Mouse (Mus musculus): ENCODE data around the gene Tpk1. TPM values are rescaled to one million over a fixed set of nuclear protein-coding genes. Genes with fewer than 3 reads are reported as not detected.

Tpk1 gene
- polyA plus RNA-seq, 1 experiment = 1.1 TPM

GRCm38 (mm10) chr6:43435987-43436541 is 230.0 kb downstream of the Tpk1 start:
- no peak for TF ChIP-seq GATA1 (IDR thresholded peaks at IDR 0.05; ENCODE audit: low read length)

GRCm38 (mm10) chr6:43434365-43434764 is 231.7 kb downstream of the Tpk1 start:
- TF ChIP-seq GATA1 (IDR thresholded peaks at IDR 0.05; ENCODE audit: low read length) = no peak

GRCm38 (mm10) chr6:43424978-43425377 is 241.1 kb downstream of the Tpk1 start:
- no peak for TF ChIP-seq GATA1 (IDR thresholded peaks at IDR 0.05; ENCODE audit: low read length)

- no peak for TF ChIP-seq GATA1 (IDR thresholded peaks at IDR 0.05; ENCODE audit: low read length)
These were observed 245.6 kb downstream of the Tpk1 start for GRCm38 (mm10) chr6:43420358-43420979.

- TF ChIP-seq GATA1 (IDR thresholded peaks at IDR 0.05; ENCODE audit: low read length) = no peak
These were observed 257.1 kb downstream of the Tpk1 start for GRCm38 (mm10) chr6:43408949-43409348.

GRCm38 (mm10) chr6:43403076-43403475 is 263.0 kb downstream of the Tpk1 start:
- TF ChIP-seq GATA1 (IDR thresholded peaks at IDR 0.05; ENCODE audit: low read length) = no peak

GRCm38 (mm10) chr6:43402219-43402997 is 263.7 kb downstream of the Tpk1 start:
- TF ChIP-seq GATA1 (IDR thresholded peaks at IDR 0.05; ENCODE audit: low read length) = no peak

- TF ChIP-seq GATA1 (IDR thresholded peaks at IDR 0.05; ENCODE audit: low read length) = no peak
These were observed 269.7 kb downstream of the Tpk1 start for GRCm38 (mm10) chr6:43396426-43396825.

- no peak for TF ChIP-seq GATA1 (IDR thresholded peaks at IDR 0.05; ENCODE audit: low read length)
These were observed 270.5 kb downstream of the Tpk1 start for GRCm38 (mm10) chr6:43395538-43395937.

GRCm38 (mm10) chr6:43391358-43391757 is 274.7 kb downstream of the Tpk1 start:
- TF ChIP-seq GATA1 (IDR thresholded peaks at IDR 0.05; ENCODE audit: low read length) = no peak

- no peak for TF ChIP-seq GATA1 (IDR thresholded peaks at IDR 0.05; ENCODE audit: low read length)
These were observed 278.8 kb downstream of the Tpk1 start for GRCm38 (mm10) chr6:43387273-43387672.

GRCm38 (mm10) chr6:43384841-43385240 is 281.2 kb downstream of the Tpk1 start:
- no peak for TF ChIP-seq GATA1 (IDR thresholded peaks at IDR 0.05; ENCODE audit: low read length)

GRCm38 (mm10) chr6:43384304-43384703 is 281.8 kb downstream of the Tpk1 start:
- no peak for TF ChIP-seq GATA1 (IDR thresholded peaks at IDR 0.05; ENCODE audit: low read length)

GRCm38 (mm10) chr6:43382750-43383149 is 283.3 kb downstream of the Tpk1 start:
- TF ChIP-seq GATA1 (IDR thresholded peaks at IDR 0.05; ENCODE audit: low read length) = no peak

- no peak for TF ChIP-seq GATA1 (IDR thresholded peaks at IDR 0.05; ENCODE audit: low read length)
These were observed 283.8 kb downstream of the Tpk1 start for GRCm38 (mm10) chr6:43382284-43382683.

GRCm38 (mm10) chr6:43373206-43373605 is 292.9 kb downstream of the Tpk1 start:
- no peak for TF ChIP-seq GATA1 (IDR thresholded peaks at IDR 0.05; ENCODE audit: low read length)
